Mouse (Mus musculus): ENCODE data around the gene Gria3. TPM values are rescaled to one million over a fixed set of nuclear protein-coding genes. Genes with fewer than 3 reads are reported as not detected.

Gria3 gene
- polyA plus RNA-seq, 1 experiment from 2014 or later = 7.4 TPM

- Histone ChIP-seq H3K4me1 (ENCODE audit: insufficient read depth, low read length) (no peaks in the 10 kb centered on the region), H3K27ac (ENCODE audit: low read length) (no peak overlapping the region), H3K9me3 (ENCODE audit: low read length) (no peaks in the 10 kb centered on the region), H3K4me2 (replicated peaks; ENCODE audit: low read depth, low read length) (no peak overlapping the region), H3K4me3 (ENCODE audit: low read length) (no peak overlapping the region), H3K27me3 (ENCODE audit: insufficient read depth, low read length) (no peaks in the 10 kb centered on the region), H3K36me3 (ENCODE audit: insufficient read depth, low read length) (no peaks in the 10 kb centered on the region), H3K9ac (replicated peaks; ENCODE audit: low read length) (no peak overlapping the region)
- peak; percentile 75; the same call in 1 of the 2 replicates for ATAC-seq (ENCODE audit: low FRiP score, low TSS enrichment)
- 68% methylated on average over 6 of the region's 6 CpGs for WGBS
Observed at GRCm38 (mm10) chrX:41562296-41563060, 161.8 kb downstream of the Gria3 start.

- H3K36me3 ChIP-seq (ENCODE audit: insufficient read depth, low read length) = no peaks in the 10 kb centered on the region
- H3K27me3 ChIP-seq (ENCODE audit: insufficient read depth, low read length) = no peaks in the 10 kb centered on the region
- 80% methylated on average over 2 of the region's 2 CpGs for WGBS
- H3K27ac ChIP-seq (ENCODE audit: low read length) = no peak overlapping the region
- no peak overlapping the region for H3K9ac ChIP-seq (replicated peaks; ENCODE audit: low read length)
- no peaks in the 10 kb centered on the region for H3K4me1 ChIP-seq (ENCODE audit: insufficient read depth, low read length)
- H3K4me2 ChIP-seq (replicated peaks; ENCODE audit: low read depth, low read length) = no peak overlapping the region
- no peak for ATAC-seq (ENCODE audit: low FRiP score, low TSS enrichment)
- H3K9me3 ChIP-seq (ENCODE audit: low read length) = no peaks in the 10 kb centered on the region
- no peak overlapping the region for H3K4me3 ChIP-seq (ENCODE audit: low read length)
Observed at GRCm38 (mm10) chrX:41564898-41565297, 164.2 kb downstream of the Gria3 start.

GRCm38 (mm10) chrX:41573079-41573478 is 172.4 kb downstream of the Gria3 start:
- H3K4me2 ChIP-seq (replicated peaks; ENCODE audit: low read depth, low read length) = no peak overlapping the region
- no peak overlapping the region for H3K4me3 ChIP-seq (ENCODE audit: low read length)
- H3K4me1 ChIP-seq (ENCODE audit: insufficient read depth, low read length) = no peaks in the 10 kb centered on the region
- no peaks in the 10 kb centered on the region for H3K36me3 ChIP-seq (ENCODE audit: insufficient read depth, low read length)
- ATAC-seq (ENCODE audit: low FRiP score, low TSS enrichment) = no peak
- H3K9me3 ChIP-seq (ENCODE audit: low read length) = no peaks in the 10 kb centered on the region
- 74% methylated on average over 1 of the region's 1 CpGs for WGBS
- H3K27me3 ChIP-seq (ENCODE audit: insufficient read depth, low read length) = no peaks in the 10 kb centered on the region
- H3K9ac ChIP-seq (replicated peaks; ENCODE audit: low read length) = no peak overlapping the region
- H3K27ac ChIP-seq (ENCODE audit: low read length) = no peak overlapping the region

- Histone ChIP-seq H3K36me3 (ENCODE audit: insufficient read depth, low read length) (no peaks in the 10 kb centered on the region), H3K9me3 (ENCODE audit: low read length) (no peaks in the 10 kb centered on the region), H3K4me1 (ENCODE audit: insufficient read depth, low read length) (no peaks in the 10 kb centered on the region), H3K4me2 (replicated peaks; ENCODE audit: low read depth, low read length) (no peak overlapping the region), H3K9ac (replicated peaks; ENCODE audit: low read length) (no peak overlapping the region), H3K27me3 (ENCODE audit: insufficient read depth, low read length) (no peaks in the 10 kb centered on the region), H3K4me3 (ENCODE audit: low read length) (no peak overlapping the region), H3K27ac (ENCODE audit: low read length) (no peak overlapping the region)
- WGBS = 53% methylated on average over 5 of the region's 5 CpGs
- ATAC-seq (ENCODE audit: low FRiP score, low TSS enrichment) = no peak
Observed at GRCm38 (mm10) chrX:41578797-41579196, 178.1 kb downstream of the Gria3 start.

- Histone ChIP-seq H3K36me3 (ENCODE audit: insufficient read depth, low read length) (no peaks in the 10 kb centered on the region), H3K9ac (replicated peaks; ENCODE audit: low read length) (no peak overlapping the region), H3K4me1 (ENCODE audit: insufficient read depth, low read length) (no peaks in the 10 kb centered on the region), H3K27me3 (ENCODE audit: insufficient read depth, low read length) (no peaks in the 10 kb centered on the region), H3K27ac (ENCODE audit: low read length) (no peak overlapping the region), H3K9me3 (ENCODE audit: low read length) (no peaks in the 10 kb centered on the region), H3K4me2 (replicated peaks; ENCODE audit: low read depth, low read length) (no peak overlapping the region), H3K4me3 (ENCODE audit: low read length) (no peak overlapping the region)
- no peak for ATAC-seq (ENCODE audit: low FRiP score, low TSS enrichment)
- WGBS = 96% methylated on average over 3 of the region's 3 CpGs
Observed at GRCm38 (mm10) chrX:41587692-41588091, 187.0 kb downstream of the Gria3 start.

- WGBS = 74% methylated on average over 1 of the region's 1 CpGs
- ATAC-seq (ENCODE audit: low FRiP score, low TSS enrichment) = no peak
- no peak overlapping the region for H3K4me2 ChIP-seq (replicated peaks; ENCODE audit: low read depth, low read length)
- H3K9me3 ChIP-seq (ENCODE audit: low read length) = no peaks in the 10 kb centered on the region
- no peak overlapping the region for H3K4me3 ChIP-seq (ENCODE audit: low read length)
- no peak overlapping the region for H3K27ac ChIP-seq (ENCODE audit: low read length)
- H3K36me3 ChIP-seq (ENCODE audit: insufficient read depth, low read length) = no peaks in the 10 kb centered on the region
- H3K9ac ChIP-seq (replicated peaks; ENCODE audit: low read length) = no peak overlapping the region
- H3K4me1 ChIP-seq (ENCODE audit: insufficient read depth, low read length) = no peaks in the 10 kb centered on the region
- no peaks in the 10 kb centered on the region for H3K27me3 ChIP-seq (ENCODE audit: insufficient read depth, low read length)
Observed at GRCm38 (mm10) chrX:41607181-41607580, 206.5 kb downstream of the Gria3 start.

- no peaks in the 10 kb centered on the region for H3K36me3 ChIP-seq (ENCODE audit: insufficient read depth, low read length)
- WGBS = 40% methylated on average over 2 of the region's 2 CpGs
- H3K4me3 ChIP-seq (ENCODE audit: low read length) = no peak overlapping the region
- no peaks in the 10 kb centered on the region for H3K9me3 ChIP-seq (ENCODE audit: low read length)
- no peak overlapping the region for H3K9ac ChIP-seq (replicated peaks; ENCODE audit: low read length)
- no peak overlapping the region for H3K4me2 ChIP-seq (replicated peaks; ENCODE audit: low read depth, low read length)
- ATAC-seq (ENCODE audit: low FRiP score, low TSS enrichment) = no peak
- H3K27me3 ChIP-seq (ENCODE audit: insufficient read depth, low read length) = no peaks in the 10 kb centered on the region
- no peaks in the 10 kb centered on the region for H3K4me1 ChIP-seq (ENCODE audit: insufficient read depth, low read length)
- no peak overlapping the region for H3K27ac ChIP-seq (ENCODE audit: low read length)
Observed at GRCm38 (mm10) chrX:41614920-41615319, 214.3 kb downstream of the Gria3 start.

- no peak overlapping the region for H3K4me2 ChIP-seq (replicated peaks; ENCODE audit: low read depth, low read length)
Observed at GRCm38 (mm10) chrX:41616928-41617327, 216.3 kb downstream of the Gria3 start.

GRCm38 (mm10) chrX:41618396-41618795 is 217.7 kb downstream of the Gria3 start:
- Histone ChIP-seq H3K36me3 (ENCODE audit: insufficient read depth, low read length) (no peaks in the 10 kb centered on the region), H3K4me1 (ENCODE audit: insufficient read depth, low read length) (no peaks in the 10 kb centered on the region), H3K9ac (replicated peaks; ENCODE audit: low read length) (no peak overlapping the region), H3K27ac (ENCODE audit: low read length) (no peak overlapping the region), H3K4me2 (replicated peaks; ENCODE audit: low read depth, low read length) (no peak overlapping the region), H3K9me3 (ENCODE audit: low read length) (no peaks in the 10 kb centered on the region), H3K4me3 (ENCODE audit: low read length) (no peak overlapping the region), H3K27me3 (ENCODE audit: insufficient read depth, low read length) (no peaks in the 10 kb centered on the region)
- ATAC-seq (ENCODE audit: low FRiP score, low TSS enrichment) = no peak
- WGBS = 96% methylated on average over 2 of the region's 2 CpGs

More at GRCm38 (mm10) chrX:41616928-41617327, 216.3 kb downstream of the Gria3 start:
- no peak for ATAC-seq (ENCODE audit: low FRiP score, low TSS enrichment)
- Histone ChIP-seq H3K27me3 (ENCODE audit: insufficient read depth, low read length) (no peaks in the 10 kb centered on the region), H3K4me1 (ENCODE audit: insufficient read depth, low read length) (no peaks in the 10 kb centered on the region), H3K9ac (replicated peaks; ENCODE audit: low read length) (no peak overlapping the region), H3K9me3 (ENCODE audit: low read length) (no peaks in the 10 kb centered on the region), H3K4me3 (ENCODE audit: low read length) (no peak overlapping the region), H3K36me3 (ENCODE audit: insufficient read depth, low read length) (no peaks in the 10 kb centered on the region), H3K27ac (ENCODE audit: low read length) (no peak overlapping the region)
- 84% methylated on average over 1 of the region's 1 CpGs for WGBS

GRCm38 (mm10) chrX:41633576-41633975 is 232.9 kb downstream of the Gria3 start:
- Histone ChIP-seq H3K4me2 (replicated peaks; ENCODE audit: low read depth, low read length) (no peak overlapping the region), H3K4me3 (ENCODE audit: low read length) (no peak overlapping the region), H3K27ac (ENCODE audit: low read length) (no peak overlapping the region), H3K9me3 (ENCODE audit: low read length) (no peaks in the 10 kb centered on the region), H3K4me1 (ENCODE audit: insufficient read depth, low read length) (no peaks in the 10 kb centered on the region), H3K27me3 (ENCODE audit: insufficient read depth, low read length) (no peaks in the 10 kb centered on the region), H3K9ac (replicated peaks; ENCODE audit: low read length) (no peak overlapping the region), H3K36me3 (ENCODE audit: insufficient read depth, low read length) (no peaks in the 10 kb centered on the region)
- no peak for ATAC-seq (ENCODE audit: low FRiP score, low TSS enrichment)
- WGBS = 66% methylated on average over 4 of the region's 4 CpGs

All from kidney, embryonic 16.5 days (tissue).